Mouse (Mus musculus) adrenal gland (tissue): ENCODE data around the gene Mrps27.

Experiments
- intact Hi-C: fragments of 180-260 bp; cut with DNase I; formaldehyde crosslinking; loops from one replicate; pipeline ENCODE4 v1.15.1; 2025

Gene Mrps27

DNA sequence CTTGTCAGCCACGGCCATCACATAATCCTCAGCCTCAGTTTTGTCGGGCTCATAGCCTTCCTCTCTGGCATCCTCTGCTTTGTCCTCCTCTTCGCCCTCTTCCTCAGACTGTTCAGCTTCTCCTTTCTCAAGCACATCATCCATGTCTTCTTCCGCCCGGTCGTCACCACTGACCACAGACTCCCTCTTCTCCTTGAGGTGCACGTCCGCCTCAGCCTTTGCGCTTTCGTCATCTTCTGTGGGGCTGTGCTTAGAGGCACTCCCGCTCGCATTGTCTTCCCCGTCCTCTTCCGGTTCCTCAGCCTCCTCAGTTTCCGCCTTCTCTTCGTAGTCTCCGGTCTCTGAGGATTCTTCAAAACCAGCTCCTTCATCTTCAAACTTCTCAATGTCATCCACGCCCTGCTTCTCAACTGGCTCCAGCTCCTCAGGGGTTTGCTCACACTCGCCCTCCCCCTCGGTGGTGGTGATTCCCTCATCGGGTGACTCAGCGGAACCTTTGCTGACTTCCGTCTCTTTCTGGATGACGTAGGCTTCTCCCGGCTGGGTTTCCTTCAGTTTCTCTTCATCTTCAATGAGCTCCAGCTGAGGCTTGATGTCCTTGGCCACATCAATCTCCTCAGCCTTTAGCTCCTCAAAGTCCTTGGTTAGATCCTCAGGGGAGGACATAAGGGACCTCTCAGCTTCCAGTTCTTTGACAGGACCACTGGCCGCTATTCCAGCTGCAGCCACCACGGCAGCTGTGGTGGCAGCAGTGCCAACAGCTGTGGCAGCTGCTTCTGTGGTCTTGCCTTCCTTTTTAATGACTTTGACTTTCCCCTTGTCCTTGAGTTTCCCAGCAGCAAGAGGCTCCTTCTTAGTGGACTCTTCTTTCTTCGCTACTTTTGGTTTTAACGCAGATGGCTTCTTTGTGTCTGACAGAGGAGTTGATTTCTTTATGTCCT is 88.8 kb downstream of the Mrps27 start:
- intact Hi-C loops = no loop called here

DNA sequence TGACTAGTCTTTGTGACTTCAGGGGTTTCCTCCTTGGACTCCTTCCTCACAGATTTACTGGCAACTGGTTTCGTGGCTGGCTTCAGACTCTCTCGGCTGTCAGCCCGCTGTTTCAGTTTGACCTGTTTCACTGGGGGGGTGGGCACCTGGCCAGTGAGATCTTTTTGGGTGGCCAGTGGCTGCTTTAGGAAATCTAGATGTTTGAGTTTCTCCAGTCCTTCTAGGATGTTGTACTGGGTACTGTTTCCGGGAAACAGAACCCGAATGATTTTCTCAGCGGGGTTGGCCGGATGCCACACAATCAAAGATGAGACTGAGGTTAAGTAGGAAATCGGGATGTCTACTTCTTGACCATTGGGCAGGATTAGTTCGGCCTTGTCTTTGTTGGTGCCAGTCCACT is 89.9 kb downstream of the Mrps27 start:
- intact Hi-C loops = no loop called here

DNA sequence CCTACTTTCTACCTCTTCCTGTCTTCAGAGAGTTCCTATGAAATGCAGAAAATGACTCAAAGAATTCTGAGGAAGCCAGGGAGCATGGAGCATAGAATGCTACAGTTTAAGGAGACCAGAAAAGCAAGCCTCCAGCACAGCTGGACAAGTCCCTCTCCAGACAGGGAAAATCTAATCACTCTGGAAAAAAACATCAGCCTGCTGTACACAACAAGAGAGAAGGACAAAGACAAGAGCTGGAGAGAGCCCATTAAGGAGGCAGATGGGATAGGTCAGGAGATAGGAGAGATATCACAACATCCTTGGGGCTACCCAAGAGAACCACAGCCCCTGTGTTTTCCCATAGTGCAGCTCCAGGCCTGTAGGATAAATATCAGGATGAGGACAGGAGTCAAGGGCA is 92.5 kb downstream of the Mrps27 start:
- intact Hi-C loops = no loop called here

DNA sequence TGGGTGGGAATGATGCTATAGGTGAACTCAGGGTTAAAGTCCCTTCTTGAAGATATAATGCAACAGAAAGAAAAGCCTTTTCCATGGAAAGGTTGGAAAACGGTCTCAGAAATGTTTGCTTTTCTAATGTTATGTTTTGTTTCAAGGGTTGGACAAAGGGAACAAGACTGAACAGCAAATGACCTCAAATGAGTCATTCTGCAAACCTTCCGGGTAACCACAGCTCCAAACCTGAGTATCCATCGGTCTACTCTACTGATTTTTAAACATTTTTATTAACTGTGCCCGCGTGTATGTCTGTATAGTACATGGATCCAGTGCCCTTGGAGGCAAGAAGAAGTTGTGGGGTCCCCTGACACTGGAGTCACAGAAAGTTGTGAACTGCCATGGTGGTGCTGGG is 94.8 kb downstream of the Mrps27 start:
- intact Hi-C loops = no loop called here

DNA sequence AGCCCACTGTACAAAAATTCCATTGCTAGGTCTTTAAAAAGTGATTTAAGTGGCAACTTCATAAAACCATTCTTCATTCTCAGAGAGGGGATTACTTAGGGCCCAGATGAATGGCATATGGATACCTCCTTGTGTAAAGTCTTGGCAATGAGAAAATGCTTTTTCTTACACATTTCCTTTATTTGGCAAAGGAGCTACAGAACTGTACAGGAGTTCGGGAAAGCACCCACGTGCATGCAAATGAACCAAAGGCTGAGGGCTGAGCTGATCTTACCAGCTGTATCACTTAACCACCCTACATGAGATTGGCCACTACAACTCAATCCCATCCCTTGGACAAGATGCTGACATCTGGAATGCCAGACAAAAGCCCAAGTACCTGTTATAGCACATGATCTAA is 95.6 kb downstream of the Mrps27 start:
- intact Hi-C loops = no loop called here

DNA sequence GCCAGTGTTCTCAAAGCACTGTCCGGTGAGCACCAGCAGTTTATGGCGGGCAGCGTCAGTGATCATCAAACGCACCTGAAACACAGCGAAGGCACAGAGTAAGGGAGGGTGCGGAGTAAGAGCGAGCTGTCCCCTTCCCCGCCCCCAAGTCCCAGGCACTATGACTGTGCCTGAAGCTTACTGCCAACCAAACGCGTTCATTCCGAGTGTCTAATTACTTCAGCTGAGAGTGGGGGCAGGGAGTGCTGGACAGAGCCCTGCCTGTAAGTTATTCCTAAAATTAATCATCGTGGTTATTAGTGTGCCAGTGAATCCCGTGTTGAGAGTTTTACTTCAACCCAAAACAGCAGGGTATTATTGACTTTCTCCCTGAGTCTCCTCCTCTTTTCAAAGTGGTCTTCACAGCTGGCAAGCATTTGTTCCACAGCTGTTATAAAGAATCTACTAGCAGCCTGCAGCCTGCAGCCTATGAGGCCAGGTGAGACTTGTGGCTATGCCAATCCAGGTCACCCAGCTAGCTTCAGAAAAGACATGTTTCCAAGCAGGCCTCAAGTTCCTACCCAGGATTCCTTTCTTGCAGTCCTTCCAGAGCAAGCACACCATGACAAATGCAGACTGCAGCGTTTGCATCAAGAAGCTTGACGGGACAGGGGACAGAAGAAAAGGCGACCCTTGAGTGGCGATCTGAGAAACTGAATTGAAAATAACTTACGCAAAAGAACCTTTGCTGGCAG is 97.3 kb downstream of the Mrps27 start:
- intact Hi-C loops = no loop called here

DNA sequence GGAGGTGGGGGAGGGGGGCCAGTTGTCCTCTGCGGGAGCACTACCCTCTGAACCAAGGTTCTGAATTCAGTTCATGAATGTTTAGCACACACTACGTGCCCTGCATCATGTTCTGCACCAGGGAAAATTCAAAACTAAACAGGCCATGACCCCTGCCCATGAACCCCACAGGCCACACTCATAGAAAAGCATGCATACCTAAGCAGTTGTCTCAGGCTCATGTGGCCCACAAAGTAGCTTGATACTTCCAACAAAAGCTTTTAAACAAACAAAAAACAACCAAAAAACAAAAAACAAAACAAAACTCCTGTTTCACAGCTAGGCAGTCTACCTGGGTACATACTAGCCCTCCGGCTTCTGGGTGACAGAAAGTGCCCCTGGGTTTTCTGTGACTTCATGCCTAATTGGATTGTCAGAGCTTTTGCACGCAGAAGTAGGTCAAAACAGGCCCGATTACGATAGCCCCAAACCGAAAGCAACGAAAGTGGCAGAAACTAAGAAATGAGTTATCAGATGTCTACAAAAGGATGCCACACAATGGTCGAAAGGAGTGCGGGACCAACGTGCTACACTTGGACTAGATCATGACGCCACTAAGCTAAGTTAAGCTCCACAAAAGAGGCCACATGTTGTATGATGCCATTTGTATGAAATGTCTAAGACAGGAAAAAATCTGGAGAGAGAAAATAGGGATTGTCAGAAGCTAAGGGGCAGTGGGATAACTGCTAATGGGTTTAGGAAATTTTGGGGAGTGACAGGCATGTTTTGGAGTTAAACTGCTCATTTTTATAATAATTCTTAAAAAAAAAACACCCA is 98.1 kb downstream of the Mrps27 start:
- intact Hi-C loops = no loop called here

DNA sequence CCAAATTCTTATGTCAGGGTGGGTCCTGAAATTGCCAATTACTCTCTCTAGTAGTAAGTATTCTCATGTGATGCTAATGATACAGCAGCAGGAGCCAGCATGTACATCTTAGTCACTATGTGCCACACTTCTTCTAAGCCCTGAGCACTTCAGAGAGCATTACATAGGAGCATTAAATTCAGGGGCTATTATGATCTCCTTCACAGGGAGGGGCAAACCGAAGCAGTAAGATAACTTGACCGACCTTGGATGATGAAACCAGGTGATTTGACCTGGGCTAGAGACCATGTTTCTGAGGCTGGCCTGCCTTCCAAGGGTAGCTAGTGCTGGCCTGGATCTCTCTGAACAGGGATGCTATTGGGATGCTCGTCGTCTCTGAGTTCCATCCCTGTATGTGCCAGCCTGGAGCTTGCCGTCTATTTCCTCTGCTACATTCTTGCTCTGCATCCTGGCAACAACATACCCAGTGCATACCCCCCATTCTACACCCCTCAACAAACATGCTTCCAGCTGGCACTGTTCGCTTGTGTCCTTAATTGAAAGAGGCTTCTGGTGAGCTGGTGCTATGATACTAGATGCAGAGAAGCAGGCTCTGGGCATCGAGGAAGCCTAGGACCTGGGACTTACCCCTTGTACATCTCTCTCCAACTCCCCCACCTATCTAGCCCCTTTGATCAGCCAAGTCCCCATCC is 99.0 kb downstream of the Mrps27 start:
- intact Hi-C loops = no loop called here

DNA sequence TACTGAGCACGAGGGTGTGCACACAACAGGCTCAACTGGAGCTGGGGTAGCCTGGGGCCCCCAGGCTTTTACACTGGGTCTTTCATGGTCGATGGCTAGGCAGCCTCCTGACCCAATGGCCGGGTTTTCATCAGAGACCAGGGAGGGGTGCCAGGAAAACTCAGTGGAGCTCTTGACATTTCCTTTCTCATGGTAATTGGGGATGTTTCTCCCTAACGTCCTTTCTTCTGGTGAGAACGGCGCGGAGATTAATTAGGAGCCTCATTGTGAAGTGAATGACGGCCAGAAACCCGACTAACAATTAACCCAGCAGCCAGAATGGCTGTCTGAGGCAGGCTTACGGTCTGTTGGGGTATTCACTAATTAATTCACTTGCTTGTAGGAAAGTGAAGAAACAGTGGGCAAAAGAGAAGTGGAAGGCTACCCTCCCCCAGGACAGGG is 99.9 kb downstream of the Mrps27 start:
- intact Hi-C loops = no loop called here

DNA sequence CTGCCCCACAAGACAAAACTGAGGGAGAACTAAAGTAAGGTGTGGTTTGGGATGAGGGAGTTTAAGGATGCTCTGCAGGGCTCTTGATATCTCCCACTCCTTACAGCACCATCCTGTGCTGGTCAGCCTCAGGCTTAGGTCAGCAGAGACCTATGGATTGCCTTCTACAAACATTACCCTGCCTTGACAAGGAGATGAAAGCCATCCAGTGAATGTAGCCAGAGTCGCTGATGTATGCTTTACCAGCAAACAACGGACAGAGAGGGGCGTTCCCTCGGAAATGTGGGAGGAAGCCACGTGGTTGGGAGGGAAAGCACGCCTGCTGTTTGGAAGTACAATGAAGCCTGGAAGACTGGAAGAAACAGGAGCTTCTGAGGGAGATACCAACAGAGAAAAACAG is 100.3 kb downstream of the Mrps27 start:
- intact Hi-C loops = no loop called here

DNA sequence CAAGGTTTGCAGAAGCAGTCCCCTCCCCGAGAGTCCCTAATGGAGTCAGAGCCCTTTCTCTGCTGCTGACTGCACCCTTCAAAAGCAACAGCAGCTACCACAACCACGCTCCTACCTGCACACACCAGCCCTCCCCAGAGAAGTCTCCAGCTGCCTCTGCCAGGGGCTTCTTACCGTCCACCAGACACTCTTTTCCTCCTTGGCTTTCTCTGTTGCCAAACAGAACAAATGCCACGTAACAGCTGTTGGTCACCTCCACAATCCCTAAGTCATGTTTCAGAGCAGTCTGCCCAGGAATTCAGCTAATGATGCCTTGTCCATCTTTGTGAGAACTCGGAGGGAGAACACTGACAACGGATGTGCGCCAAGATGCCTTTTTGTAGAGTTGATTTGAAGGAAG is 102.4 kb downstream of the Mrps27 start:
- intact Hi-C loops = no loop called here

DNA sequence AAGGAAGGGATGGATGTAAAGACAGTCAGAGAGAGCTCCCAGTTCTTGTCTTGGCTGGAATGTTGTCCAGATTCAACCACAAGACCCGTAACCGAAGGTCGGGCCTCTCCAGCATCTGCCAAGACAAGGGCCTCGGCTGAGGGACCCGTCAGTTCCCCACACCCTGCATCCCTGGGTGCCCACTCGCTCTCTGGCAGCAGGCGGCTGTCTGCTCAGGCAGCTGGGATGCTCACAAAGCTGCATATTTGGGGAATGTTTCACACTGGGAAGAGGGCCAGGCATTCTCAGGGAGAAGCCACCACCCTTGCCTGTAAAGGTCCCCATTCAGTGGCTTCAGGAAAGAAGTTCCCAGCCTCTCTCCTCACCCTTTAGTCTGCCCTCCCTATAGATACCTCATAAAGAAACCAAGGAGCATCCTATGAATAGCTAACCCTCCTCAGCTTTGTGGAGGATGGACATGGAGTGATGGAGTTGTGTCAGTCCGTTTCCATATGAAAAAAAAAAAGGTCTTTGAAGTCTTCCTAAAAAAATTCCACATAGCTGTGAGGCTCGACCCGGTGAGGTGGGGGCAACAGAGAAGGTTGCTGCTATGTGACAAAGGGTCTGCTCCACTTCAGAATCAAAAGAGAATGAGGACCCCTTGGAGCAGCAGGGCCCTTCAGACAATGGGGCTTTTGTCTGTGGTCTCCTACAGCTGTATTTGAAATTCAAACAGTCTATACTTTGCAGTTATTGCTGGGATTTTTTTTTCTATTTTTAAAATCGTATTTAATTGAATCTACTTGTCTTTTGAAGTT is 103.0 kb downstream of the Mrps27 start:
- intact Hi-C loops = no loop called here

DNA sequence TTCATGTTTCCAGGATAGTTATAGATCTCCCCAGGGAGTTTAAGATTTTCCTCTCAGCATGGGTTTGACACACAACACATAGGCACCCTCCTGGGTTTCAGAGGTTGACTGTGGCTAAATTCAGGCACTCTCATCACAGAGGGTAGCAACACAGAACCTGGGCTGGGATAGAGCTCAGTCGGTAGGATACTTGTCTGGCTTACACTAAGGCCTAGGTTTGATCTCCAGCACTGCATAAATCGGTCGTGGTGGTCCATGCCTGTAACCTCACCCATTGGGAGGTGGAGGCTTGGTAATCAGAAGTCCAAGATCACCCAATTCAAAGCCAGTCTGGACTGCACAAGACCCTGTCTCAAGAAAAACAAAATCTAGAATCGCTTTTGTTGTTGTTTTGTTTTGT is 103.7 kb downstream of the Mrps27 start:
- intact Hi-C loops = no loop called here

DNA sequence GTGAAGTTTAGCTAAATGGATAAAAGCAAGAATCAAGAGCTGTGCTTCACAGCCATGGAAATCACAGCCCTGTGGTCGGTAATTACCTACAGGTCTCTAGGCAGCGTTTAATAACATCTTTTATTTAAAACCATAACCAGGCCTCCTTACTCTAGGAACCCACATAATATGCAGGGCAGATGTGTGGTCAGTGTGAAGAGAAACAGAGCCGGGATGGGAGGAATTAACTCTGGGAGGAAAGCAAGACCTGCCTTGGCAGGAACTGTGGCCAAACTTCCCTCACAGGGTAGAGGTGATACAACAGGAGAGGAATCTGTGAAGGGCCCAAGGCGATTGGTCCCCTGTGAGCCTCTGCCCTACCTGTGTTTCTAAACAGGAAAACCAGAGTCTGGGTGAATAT is 105.0 kb downstream of the Mrps27 start:
- intact Hi-C loops = no loop called here

DNA sequence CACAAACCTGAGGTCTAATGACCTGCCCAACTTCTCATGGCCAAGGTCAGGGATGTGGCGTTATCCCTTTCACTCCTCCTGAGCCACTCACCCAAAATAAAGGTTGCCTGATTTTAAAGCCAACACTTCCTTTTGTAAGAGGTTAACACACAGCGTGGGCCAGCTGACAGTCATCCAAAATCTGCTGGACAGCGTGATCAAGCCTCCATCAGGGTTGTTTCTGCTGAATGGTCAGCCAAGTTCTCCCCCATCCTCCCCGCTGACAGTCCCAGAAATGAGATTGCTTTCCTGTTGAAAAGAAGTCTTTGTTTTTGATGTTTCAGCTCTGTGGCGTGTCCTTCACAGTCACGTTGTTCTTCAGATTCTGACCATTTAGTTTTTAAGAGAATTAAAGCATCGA is 106.2 kb downstream of the Mrps27 start:
- intact Hi-C loops = no loop called here

DNA sequence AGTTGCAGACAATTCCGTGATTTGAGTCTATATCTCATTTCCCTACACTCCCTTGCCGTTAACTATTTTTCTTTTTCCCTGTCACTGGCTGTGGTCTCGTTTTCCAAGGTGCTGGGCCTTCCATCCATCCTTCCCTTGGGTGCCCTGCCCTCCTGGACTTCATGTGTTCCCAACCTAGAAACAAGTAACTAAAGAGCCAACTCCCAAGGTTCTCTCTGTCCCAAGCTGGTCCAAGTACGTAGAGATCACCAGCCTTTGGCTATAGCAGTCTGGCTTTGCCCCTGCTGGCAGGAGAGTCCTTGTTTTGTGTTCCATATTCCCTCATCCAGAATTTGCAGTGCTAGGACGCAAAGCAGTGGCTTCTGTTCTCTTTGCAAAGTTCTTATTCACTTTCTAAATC is 106.7 kb downstream of the Mrps27 start:
- intact Hi-C loops = no loop called here

DNA sequence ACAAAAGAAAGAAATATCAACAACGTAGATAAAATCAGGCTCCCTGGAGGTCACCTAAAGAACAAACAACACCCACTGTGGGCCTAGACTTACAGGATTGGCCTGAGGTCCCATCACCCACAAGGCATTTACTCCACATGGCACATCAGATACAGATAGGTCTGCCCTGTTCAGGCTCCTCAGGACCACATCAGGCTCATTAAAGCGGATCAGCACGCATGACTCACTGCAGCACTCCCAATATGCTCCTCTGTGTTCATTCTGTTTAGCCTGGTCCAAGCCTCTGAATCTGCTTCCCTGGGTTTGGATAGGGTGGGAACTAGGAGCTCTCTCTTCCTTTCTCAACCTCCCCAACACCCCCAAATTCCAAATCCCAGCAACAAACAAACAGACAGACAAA is 107.9 kb downstream of the Mrps27 start:
- intact Hi-C loops = no loop called here

DNA sequence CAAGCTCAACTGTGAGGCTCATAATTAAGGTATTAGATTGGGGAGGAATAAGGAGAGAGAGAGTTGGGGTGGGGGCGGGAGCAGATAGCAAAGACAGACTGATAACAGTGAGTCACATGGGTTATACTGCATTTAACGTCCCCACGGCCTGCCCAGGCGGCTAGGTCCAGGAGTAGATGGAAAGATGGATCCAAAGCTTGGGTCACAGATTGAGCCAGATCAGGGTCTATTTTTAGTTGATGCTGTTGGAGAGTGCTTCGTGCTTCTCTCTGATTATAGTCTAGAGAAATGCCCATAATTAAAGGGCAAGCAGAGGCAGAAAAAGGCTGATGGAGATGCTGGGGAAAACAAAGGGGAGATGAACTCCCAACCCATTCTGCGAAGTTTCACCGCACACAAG is 110.4 kb downstream of the Mrps27 start:
- intact Hi-C loops = no loop called here

DNA sequence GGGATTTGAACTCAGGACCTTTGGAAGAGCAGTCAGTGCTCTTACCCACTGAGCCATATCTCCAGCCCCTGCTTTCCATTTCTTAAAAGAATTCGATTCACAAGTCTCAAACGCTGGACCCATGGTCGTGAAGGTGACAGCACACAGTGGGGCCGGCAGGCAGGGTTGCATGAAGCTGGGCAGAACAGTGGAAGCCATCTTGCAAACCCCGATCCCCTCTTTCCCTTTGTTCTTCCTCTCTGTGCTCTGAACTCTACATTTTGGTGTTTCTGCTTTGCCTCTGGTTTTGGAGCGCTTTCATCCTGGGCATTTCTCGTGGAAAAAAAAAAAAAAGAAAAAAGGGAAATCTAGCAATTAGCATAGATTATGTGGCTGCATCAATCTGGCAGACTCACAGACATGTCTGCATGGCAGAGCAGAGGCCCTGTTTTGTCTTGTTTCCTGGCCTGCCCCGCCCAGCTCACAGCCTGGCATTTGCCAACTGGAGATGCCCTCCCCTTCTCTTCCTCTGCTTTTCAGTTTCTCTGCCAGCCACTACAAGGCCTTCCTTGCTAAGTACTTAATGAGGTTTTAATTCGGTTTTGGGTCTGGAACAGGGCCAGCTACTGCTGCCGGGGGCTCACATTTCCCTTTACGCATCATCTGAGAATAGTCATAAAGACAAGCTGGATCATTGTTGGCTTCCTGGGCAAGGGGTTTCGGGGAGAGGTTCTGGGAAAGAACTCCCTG is 114.2 kb downstream of the Mrps27 start:
- intact Hi-C loops = no loop called here

DNA sequence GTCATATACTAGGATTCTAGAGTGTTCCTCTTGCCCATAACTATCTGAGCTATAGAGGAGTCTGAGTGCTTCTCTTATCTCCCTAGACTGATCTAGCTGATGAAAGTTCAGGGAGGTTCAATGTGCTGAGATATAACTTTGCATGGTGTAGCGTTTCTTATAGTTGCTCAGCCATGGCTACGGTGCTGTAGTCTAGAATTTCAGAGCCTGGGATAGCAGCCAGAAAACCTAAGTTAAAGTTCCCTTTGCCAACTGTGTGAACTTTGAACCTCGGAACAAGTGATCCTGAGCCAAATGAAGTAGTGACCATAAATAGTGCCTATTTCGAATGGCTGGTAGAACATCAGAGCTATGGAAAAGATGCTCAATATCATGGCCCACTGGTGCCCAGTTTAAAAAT is 115.0 kb downstream of the Mrps27 start:
- intact Hi-C loops = no loop called here
